Mouse (Mus musculus) spleen, postnatal 4 days (tissue): ENCODE measurements around the gene Fat2.
A peak's percentile ranks its signal among the peaks of the same experiment; 100 is the strongest.

ENCODE experiments used
- DNase-seq, 2 experiments: peaks; one replicate each; pipeline ENCODE4 v3.0.0; 2022; ENCODE audit warnings: low spot score in 2 of 2

The Fat2 gene

GRCm38 (mm10) chr11:55329868-55330772 lies 6.2 kb downstream of the Fat2 start:
- no peak for DNase-seq

DNA sequence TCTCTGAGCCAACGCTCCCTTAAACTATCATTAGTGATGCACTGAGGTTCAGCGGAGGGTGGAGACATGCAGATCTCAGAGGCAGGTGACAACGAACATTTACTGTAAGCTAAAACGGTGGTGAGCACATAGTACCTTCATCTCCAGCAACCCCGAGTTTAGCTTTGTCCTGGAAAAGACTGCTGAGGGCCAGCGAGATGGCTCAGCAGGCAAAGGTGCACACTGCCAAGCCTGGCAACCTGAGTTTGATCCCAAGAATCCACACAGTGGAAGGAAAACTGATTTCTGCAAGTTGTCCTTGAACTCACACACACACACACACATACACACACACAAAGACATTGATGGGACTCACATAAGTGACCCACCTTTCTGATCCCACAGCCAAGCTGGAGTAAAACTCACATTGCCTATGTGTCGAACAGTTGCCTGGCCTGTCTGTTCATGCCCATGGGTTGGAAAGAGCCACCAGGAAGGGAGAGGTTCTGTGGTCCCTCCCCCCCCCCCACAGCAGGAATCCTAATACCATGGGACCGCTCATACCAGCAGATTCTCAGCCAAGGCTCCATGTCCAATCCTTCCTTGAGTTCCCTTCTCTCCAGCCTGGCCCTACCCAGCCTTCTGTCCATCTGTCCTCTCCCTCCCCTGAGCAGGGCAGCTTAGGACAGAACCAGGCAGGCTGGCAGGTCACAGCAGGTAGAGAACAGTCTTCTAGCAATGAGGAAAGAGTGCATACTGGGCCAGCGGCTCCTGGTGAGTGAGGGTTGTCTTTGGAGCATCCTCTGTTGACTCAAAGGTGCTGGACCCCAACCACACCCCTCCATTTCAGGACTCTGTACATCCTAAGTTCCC lies 8.6 kb downstream of the Fat2 start:
- no peak for DNase-seq

GRCm38 (mm10) chr11:55327111-55327510 lies 9.3 kb downstream of the Fat2 start:
- no peak for DNase-seq

DNA sequence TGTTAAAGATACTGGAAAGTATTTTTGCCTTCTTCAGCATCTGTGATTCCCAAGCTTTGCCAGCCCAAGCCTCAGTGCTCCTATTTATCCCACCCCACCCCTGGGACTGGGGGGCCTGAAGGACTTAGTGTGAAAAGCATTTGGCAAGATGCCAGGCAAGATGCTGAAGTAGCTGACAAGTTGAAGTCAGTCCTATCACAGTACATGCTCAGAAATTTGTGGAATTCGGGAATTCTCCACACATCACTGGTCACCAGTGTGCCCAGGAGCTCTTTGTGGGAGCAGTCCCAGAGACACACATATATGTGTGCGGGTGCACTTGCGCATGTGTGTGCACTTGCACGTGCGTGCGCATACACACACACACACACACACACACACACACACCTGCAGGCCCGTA lies 10.2 kb downstream of the Fat2 start:
- DNase-seq = no peak

- DNase-seq = no peak
Measured at GRCm38 (mm10) chr11:55323854-55324253, 12.5 kb downstream of the Fat2 start.

GRCm38 (mm10) chr11:55320990-55321389 lies 15.4 kb downstream of the Fat2 start:
- no peak for DNase-seq

DNA sequence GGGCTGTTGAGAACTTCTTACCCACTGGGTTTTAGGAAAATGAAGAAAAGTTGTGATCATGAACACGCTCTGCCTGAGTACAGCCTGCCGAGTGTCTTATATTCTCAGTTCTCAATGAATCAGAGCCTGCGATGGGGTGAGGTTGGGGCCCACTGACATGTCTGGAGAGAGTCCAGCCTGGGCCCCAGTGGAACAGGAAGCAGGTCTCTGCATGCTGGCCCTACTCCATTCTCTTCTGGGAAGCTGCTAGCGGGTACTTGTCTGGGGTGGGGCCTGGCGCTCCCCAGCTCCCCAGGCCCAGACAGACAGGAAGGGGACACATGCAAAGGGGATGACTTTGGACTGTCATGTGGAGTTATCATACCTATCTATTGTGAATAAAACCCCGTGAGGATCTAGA lies 20.4 kb downstream of the Fat2 start:
- DNase-seq = no peak

- no peak for DNase-seq
Measured at GRCm38 (mm10) chr11:55314704-55315047, 21.7 kb downstream of the Fat2 start.

- DNase-seq = no peak
Measured at GRCm38 (mm10) chr11:55313768-55314703, 22.3 kb downstream of the Fat2 start.

- DNase-seq = no peak
Measured at GRCm38 (mm10) chr11:55302350-55302749, 34.0 kb downstream of the Fat2 start.

DNA sequence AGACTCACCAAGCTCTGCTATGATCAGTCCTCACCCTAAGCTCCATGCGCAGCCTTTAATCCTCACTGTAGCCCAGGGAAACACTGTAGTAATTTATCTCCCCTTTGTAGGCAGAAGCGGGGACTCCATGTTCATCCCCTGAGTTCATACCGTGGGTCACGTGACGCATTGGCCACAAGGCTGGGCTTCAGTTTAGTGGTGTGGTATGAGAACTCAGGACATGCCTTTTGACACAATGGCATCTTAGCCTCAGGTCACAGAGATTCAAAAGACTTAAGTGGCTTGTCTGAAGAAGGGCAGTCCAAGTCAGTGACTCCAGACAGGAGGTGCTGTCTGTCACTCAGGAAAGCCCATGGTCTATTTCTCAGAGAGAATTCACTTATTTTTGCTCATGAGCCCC lies 43.2 kb downstream of the Fat2 start:
- no peak for DNase-seq

DNA sequence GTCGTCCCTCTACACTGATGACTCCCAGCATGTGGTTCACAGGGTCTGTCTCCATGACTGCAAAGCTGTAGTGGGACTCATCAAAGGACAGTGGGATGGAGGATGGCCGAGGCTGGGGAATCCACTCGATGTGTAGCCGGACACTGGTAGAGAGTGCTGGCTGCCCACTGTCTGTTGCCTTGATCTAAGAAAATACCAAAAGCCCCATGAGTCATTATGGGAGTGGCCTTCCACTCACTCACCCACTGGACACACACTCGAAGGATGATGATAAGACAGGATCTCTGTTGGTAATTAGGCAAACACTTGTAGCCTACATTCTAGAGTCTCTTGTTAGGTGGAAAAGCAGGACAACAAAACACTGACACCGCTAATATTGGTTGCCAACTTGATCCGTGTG lies 44.5 kb downstream of the Fat2 start:
- no peak for DNase-seq

DNA sequence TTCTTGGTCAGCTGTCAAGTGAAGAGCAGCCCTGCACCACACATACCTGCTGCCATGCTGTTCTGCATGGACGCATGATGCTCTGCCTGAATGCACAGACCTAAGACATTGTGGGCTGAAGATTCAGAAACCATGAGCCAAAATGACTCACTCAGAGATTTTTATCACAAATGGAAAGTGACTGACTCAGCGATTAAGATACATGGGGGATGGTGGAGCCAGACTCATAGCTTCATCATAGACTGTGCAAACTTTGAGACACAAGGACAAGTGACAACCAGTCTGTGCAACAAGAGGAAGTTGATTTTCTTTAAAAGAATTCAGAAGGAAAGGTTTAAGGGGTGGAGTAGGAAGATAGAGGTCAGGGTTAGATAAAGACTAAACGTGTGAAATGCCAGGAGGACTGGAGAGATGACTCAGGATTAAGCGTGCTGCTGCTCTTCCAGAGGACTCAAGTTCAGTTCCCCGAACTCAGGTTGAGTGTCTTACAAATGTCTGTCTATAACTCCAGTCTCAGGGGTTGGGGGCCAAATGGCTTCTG lies 46.4 kb downstream of the Fat2 start:
- DNase-seq = no peak

DNA sequence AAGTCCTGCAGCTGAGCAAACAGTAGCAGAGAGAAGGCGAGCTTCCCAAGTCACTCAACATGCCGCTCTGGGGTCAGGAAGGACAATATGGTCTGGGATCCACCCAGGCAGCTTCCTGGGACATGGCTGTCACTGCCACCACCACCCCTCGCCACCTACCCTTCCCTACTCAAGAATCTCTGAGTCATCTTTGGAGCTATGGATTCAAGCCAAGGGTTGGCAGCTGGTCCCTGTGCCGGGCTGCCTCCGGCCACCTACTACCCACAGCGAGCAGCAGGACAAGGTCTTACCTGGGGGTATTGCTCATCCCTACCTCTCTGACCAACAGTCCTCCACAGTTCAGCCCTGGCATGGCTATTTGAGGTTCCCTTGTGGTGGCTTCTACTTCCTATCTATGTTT lies 61.6 kb downstream of the Fat2 start:
- no peak for DNase-seq

GRCm38 (mm10) chr11:55268580-55268979 lies 67.8 kb downstream of the Fat2 start:
- no peak for DNase-seq

DNA sequence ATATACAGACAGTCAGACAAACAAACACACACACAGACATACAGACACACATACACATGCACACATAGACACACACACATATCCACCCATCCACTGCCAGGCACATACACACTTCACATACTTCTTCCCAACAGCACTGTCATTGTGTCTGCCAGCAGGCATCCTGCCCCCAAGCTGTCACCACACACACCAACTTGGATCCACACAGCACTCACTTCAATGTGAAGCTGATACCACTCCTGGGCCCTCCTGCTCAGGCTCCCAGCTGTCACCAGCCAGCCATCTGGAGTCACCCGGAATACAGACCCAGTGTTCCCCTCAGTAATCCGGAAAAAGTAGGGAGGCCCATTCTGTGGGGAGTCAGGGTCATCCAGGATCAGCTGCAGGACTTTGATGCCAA lies 70.7 kb downstream of the Fat2 start:
- DNase-seq = no peak

DNA sequence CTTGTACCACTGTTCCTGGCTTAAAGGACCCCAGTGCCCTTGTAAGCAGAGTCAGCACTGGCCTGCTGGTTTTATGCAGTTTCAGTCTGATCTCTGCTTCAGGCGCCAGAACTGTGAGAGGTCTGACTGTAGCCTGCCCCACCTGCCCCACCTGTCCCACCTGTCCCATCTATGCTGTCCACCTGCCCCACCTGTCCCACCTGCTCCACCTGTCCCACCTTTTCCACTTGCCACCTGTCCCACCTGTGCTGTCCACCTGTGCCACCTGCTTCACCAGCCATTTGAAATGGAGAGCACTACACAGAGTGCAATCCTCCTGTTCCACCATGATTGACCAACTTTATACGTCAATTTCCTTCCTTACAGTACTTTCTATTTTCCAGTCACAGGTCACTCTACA lies 72.0 kb downstream of the Fat2 start:
- no peak for DNase-seq

- no peak for DNase-seq
Measured at GRCm38 (mm10) chr11:55262000-55262399, 74.4 kb downstream of the Fat2 start.

- no peak for DNase-seq
Measured at GRCm38 (mm10) chr11:55261105-55261504, 75.3 kb downstream of the Fat2 start.

DNA sequence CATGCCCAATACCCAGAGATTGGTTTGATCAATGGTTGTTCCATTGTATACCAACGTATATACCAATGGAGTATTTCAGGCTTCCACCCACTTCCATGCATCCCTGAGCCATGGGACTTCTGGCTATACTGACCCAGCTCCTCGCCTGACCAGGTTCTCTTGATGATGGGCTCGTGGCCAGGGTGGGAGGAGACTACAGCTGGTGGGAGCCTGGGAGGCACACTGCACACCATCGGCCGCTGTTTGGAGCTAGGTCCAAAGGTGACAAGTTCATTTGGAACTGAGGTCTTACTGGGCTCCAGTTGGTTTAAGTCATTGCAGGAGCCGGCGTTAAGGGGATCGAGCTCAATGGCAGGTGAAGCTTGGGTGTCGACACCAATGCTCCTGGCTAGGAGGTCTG lies 83.0 kb downstream of the Fat2 start:
- no peak for DNase-seq

DNA sequence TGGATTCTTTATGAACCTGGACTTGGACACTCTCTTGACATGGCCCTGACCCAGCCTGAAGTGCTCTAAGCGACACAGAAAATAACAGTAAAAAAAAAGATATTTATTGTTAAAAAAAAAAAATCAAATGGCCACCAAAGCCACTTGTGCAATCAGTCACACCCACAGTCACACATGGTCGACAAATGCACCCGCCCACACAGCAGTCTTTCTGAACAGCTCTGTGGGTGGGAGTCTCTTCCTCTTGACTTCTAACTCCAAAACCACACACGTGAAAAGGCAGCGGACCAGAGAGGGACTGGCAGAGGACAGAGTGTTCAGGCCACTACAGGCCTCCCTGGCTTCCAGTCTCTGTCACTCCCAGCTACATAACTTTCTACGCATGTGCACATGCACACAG lies 85.8 kb downstream of the Fat2 start:
- DNase-seq = no peak

DNA sequence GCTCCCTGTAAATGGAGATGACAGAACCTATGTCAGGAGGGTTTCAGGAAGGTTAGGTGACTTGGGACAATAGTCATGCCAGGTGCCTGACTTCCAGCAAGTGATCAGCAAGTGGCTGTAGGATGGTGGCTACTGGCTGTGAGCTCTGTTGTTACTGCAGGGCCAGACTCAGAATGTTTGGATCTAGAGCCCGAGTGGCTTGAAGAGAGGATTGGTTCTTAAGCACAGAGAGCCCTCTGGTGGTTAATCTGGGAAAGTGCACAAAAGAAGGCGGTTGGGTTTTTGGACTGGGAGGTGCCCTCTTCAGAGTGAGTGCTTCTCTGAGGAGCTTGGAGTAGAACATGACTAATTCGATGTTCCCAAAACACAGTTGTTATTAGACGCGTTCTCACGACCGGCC lies 95.8 kb downstream of the Fat2 start:
- peak; percentile 58 to 72 for DNase-seq
